Comparison of ENCODE assay signal across 18 mouse cellular contexts in the genomic region with DNA sequence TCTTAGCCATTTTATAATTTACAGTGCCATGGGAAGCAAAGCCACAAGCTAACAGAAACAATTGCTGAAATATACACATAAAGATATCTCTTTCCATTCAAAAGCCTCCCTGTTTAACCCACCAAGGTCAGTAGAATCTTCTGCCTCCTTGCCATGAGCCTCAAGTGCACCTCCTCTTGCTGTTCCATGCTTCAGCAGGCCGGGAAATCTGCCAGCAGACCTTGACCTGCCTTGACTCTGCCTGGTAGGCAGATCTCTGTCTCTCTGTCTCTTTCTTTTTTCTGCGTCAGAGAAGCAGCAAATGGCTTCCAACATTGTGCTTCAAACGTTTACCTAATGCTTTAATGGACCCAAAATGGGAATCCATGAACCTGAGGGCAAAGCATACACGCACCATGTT.
DNase-seq lines count a peak whose midpoint lies in the region; TF ChIP-seq lines count a peak whose summit lies in the region.
"Had no signal": no experiment of that assay in that cellular context is flagged by ENCODE, and none has a peak within 500 bp of the region (broad histone marks: within the 10 kb centered on the region; RNA-seq: fewer than 3 reads in every experiment).

No protein-coding gene starts in this region.

- peak; percentile 59 to 81 for DNase-seq in adrenal gland, adult (ENCODE audit: inconsistent age in 2 of 2, low spot score in 1 of 2)
- no peak for DNase-seq in adrenal gland, postnatal 4 days (ENCODE audit: low spot score in 2 of 2)
- DNase-seq in liver, adult 2 months (ENCODE audit: extremely low read depth, low read depth, low spot score) = peak; percentile 52
- no peak for DNase-seq in liver
- DNase-seq in kidney, adult 8-10 months = peak; percentile 80 to 86
- peak; percentile 40 for DNase-seq in testis, postnatal 14 days (ENCODE audit: low spot score)
- no peak for DNase-seq in spleen, adult 12 weeks (ENCODE audit: low spot score)
- no peak for DNase-seq in lung, postnatal 25 days (ENCODE audit: low spot score)
- DNase-seq: embryo, embryonic 11 days; gastrocnemius, postnatal 25 days; liver, postnatal 0 days; lung, postnatal 4 days; retina, postnatal 1 day had no signal

- H3K9ac ChIP-seq in liver, adult 2 months (ENCODE audit: low read depth, low read length) = no peak overlapping the region
- H3K9ac ChIP-seq: heart, embryonic 12.5 days; limb, embryonic 13.5 days; liver, postnatal 0 days; midbrain, embryonic 12.5 days; neural tube, embryonic 13.5 days had no signal

- no peaks in the 10 kb centered on the region for H3K79me2 ChIP-seq in liver, adult 2 months (ENCODE audit: control insufficient read depth, insufficient read depth, low read length)

- H3K27ac ChIP-seq in liver, adult 2 months (replicated peaks; ENCODE audit: insufficient read depth, low read depth, low read length) = no peak overlapping the region
- H3K27ac ChIP-seq: limb, embryonic 13.5 days; midbrain, embryonic 12.5 days; neural tube, embryonic 13.5 days had no signal

- TF ChIP-seq CTCF in liver, adult 2 months (IDR thresholded peaks at IDR 0.05; ENCODE audit: low read depth, low read length) = no peak

- no peaks in the 10 kb centered on the region for H3K36me3 ChIP-seq in liver, adult 2 months (ENCODE audit: control insufficient read depth, insufficient read depth, low read length)
- H3K36me3 ChIP-seq: G1E; heart, embryonic 12.5 days had no signal

- WGBS in liver, adult 2 months = 35% methylated on average over 4 of the region's 4 CpGs

- no peak for TF ChIP-seq POLR2A in liver, adult 2 months (IDR thresholded peaks at IDR 0.05; ENCODE audit: extremely low read depth, insufficient read depth, low read length)

- no peak overlapping the region for H3K4me3 ChIP-seq in liver, adult 2 months (ENCODE audit: insufficient read depth, low read depth, low read length)
- H3K4me3 ChIP-seq: heart, embryonic 12.5 days; limb, embryonic 13.5 days; midbrain, embryonic 12.5 days; neural tube, embryonic 13.5 days had no signal

- no peaks in the 10 kb centered on the region; the same call in 1 of the 2 replicates for H3K4me1 ChIP-seq in liver, adult 2 months (ENCODE audit: control insufficient read depth, insufficient read depth, low read length)
- H3K4me1 ChIP-seq: heart, embryonic 12.5 days; limb, embryonic 13.5 days; midbrain, embryonic 12.5 days; neural tube, embryonic 13.5 days had no signal

- H3K27me3 ChIP-seq in liver, adult 2 months (ENCODE audit: control insufficient read depth, insufficient read depth, low read length) = no peaks in the 10 kb centered on the region
- H3K27me3 ChIP-seq: heart, embryonic 12.5 days; limb, embryonic 13.5 days; midbrain, embryonic 12.5 days; neural tube, embryonic 13.5 days had no signal

Comparison
In these comparisons a context has a peak if more than half of its experiments do, and no peak if none do; other contexts are left out.
1. DNase-seq: peak in adrenal gland, adult (2 of 2), liver, adult 2 months (single experiment), kidney, adult 8-10 months (2 of 2) and testis, postnatal 14 days (single experiment); none in adrenal gland, postnatal 4 days (0 of 2), liver (single experiment), spleen, adult 12 weeks (single experiment) and lung, postnatal 25 days (single experiment).